In the genomic region with DNA sequence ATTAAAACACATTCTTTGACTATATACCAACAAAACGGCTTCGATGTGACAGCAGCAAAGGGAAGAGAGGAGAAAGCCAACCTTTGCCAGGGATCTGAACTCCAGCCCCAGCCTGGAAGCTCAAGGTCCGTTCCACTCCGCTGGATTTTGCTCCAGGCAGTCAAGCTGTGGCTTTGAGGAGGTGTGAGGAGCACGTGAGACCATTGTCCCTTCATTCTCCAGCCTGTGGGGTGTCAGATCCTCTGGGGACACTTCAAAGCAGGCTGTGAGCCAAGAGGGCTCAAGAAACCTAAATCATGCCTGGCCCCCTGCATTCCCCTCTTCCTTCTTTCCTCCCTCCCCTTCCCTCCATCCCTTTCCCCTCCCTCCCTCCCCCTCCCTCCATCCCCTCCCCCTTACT, we compare ENCODE assay signal across 20 mouse cellular contexts.
DNase-seq lines count a peak whose midpoint lies in the region; ATAC-seq and TF ChIP-seq lines count a peak whose summit lies in the region.
"Had no signal": no experiment of that assay in that cellular context is flagged by ENCODE, and none has a peak within 500 bp of the region (broad histone marks: within the 10 kb centered on the region; RNA-seq: fewer than 3 reads in every experiment).

No protein-coding gene starts in this region.

- H3K4me3 ChIP-seq in lung, embryonic 16.5 days (ENCODE audit: low read length): no peak overlapping the region
- no peak overlapping the region for H3K4me3 ChIP-seq in lung, adult 2 months (replicated peaks; ENCODE audit: extremely low read depth, low read depth, low read length)
- H3K4me3 ChIP-seq: embryonic facial prominence, embryonic 15.5 days; erythroblast, embryonic 14.5 days; forebrain, embryonic 10.5 days; forebrain, embryonic 15.5 days; heart, adult 2 months; heart, embryonic 15.5 days; hindbrain, embryonic 13.5 days had no signal

- DNase-seq in kidney, adult 8-10 months: peak; percentile 2 to 28
- DNase-seq in kidney, postnatal 14 days: no peak
- no peak for DNase-seq in lung, adult 2 months
- peak; percentile 55 for DNase-seq in brain, embryonic 14.5 days (ENCODE audit: low read depth)
- DNase-seq in mesoderm, embryonic 11.5 days (ENCODE audit: low read depth, low spot score): peak; percentile 23
- DNase-seq: cerebellum, adult 11 months; cerebellum, adult 8-10 months; cerebellum, postnatal 14 days; embryo, embryonic 11 days; gastrocnemius, postnatal 10 days; heart, adult 2 months; heart, postnatal 14 days had no signal

- H3K27ac ChIP-seq in lung, embryonic 16.5 days (ENCODE audit: low read length): no peak overlapping the region
- H3K27ac ChIP-seq: embryonic facial prominence, embryonic 15.5 days; forebrain, embryonic 10.5 days; forebrain, embryonic 15.5 days; heart, adult 2 months; heart, embryonic 15.5 days; hindbrain, embryonic 13.5 days had no signal

- no peaks in the 10 kb centered on the region for H3K4me1 ChIP-seq in lung, embryonic 16.5 days (replicated peaks; ENCODE audit: control insufficient read depth, insufficient read depth, low read length)
- H3K4me1 ChIP-seq in lung, adult 2 months (ENCODE audit: control insufficient read depth, insufficient read depth, low read length): no peaks in the 10 kb centered on the region
- H3K4me1 ChIP-seq: heart, embryonic 15.5 days had no signal

- no peaks in the 10 kb centered on the region for H3K9me3 ChIP-seq in lung, embryonic 16.5 days (ENCODE audit: control insufficient read depth, low read length)
- H3K9me3 ChIP-seq: embryonic facial prominence, embryonic 15.5 days; forebrain, embryonic 10.5 days; forebrain, embryonic 15.5 days; heart, embryonic 15.5 days; hindbrain, embryonic 13.5 days had no signal

- H3K36me3 ChIP-seq in lung, embryonic 16.5 days (ENCODE audit: control insufficient read depth, insufficient read depth, low read length): no peaks in the 10 kb centered on the region
- H3K36me3 ChIP-seq: embryonic facial prominence, embryonic 15.5 days; forebrain, embryonic 10.5 days; forebrain, embryonic 15.5 days; heart, embryonic 15.5 days; hindbrain, embryonic 13.5 days had no signal

- no peak for TF ChIP-seq POLR2A in lung, adult 2 months (IDR thresholded peaks at IDR 0.05; ENCODE audit: borderline replicate concordance, extremely low read depth, low read depth, low read length)
- TF ChIP-seq POLR2A in brain, embryonic 14.5 days (IDR thresholded peaks at IDR 0.05; ENCODE audit: borderline replicate concordance, extremely low read depth, insufficient read depth, insufficient read length, poor library complexity, severe bottlenecking): no peak

- no peak overlapping the region for H3K9ac ChIP-seq in lung, embryonic 16.5 days (ENCODE audit: low read length)
- H3K9ac ChIP-seq: embryonic facial prominence, embryonic 15.5 days; forebrain, embryonic 15.5 days; heart, embryonic 15.5 days; hindbrain, embryonic 13.5 days had no signal

- H3K4me2 ChIP-seq in lung, embryonic 16.5 days (ENCODE audit: low read depth, low read length): no peak overlapping the region
- H3K4me2 ChIP-seq: embryonic facial prominence, embryonic 15.5 days; forebrain, embryonic 15.5 days; heart, embryonic 11.5 days; heart, embryonic 15.5 days; hindbrain, embryonic 13.5 days had no signal

- ATAC-seq in lung, embryonic 16.5 days (ENCODE audit: low read depth): peak; percentile 54; the same call in 1 of the 2 replicates
- ATAC-seq: forebrain, embryonic 15.5 days had no signal

- TF ChIP-seq CTCF in lung, adult 2 months (IDR thresholded peaks at IDR 0.05; ENCODE audit: insufficient read depth, low read length): no peak
- TF ChIP-seq CTCF in brain, embryonic 14.5 days (IDR thresholded peaks at IDR 0.05; ENCODE audit: borderline replicate concordance, extremely low read depth, insufficient read depth, insufficient read length): no peak

- 16% methylated on average over 5 of the region's 5 CpGs for WGBS in lung, embryonic 16.5 days
- 22% methylated on average over 5 of the region's 5 CpGs for WGBS in lung, adult 2 months

- H3K27me3 ChIP-seq in lung, embryonic 16.5 days (ENCODE audit: control insufficient read depth, insufficient read depth, low read depth, low read length): peaks cover 2% of the 10 kb centered on the region; the same call in 1 of the 2 replicates
- H3K27me3 ChIP-seq: embryonic facial prominence, embryonic 15.5 days; forebrain, embryonic 15.5 days had no signal

Comparison
In these comparisons a context has a peak if more than half of its experiments do, and no peak if none do; other contexts are left out.
1. DNase-seq: peak in kidney, adult 8-10 months (2 of 2), brain, embryonic 14.5 days (single experiment) and mesoderm, embryonic 11.5 days (single experiment); none in kidney, postnatal 14 days (single experiment) and lung, adult 2 months (single experiment).